ENCODE assay signal across 11 mouse cellular contexts in the genomic region with DNA sequence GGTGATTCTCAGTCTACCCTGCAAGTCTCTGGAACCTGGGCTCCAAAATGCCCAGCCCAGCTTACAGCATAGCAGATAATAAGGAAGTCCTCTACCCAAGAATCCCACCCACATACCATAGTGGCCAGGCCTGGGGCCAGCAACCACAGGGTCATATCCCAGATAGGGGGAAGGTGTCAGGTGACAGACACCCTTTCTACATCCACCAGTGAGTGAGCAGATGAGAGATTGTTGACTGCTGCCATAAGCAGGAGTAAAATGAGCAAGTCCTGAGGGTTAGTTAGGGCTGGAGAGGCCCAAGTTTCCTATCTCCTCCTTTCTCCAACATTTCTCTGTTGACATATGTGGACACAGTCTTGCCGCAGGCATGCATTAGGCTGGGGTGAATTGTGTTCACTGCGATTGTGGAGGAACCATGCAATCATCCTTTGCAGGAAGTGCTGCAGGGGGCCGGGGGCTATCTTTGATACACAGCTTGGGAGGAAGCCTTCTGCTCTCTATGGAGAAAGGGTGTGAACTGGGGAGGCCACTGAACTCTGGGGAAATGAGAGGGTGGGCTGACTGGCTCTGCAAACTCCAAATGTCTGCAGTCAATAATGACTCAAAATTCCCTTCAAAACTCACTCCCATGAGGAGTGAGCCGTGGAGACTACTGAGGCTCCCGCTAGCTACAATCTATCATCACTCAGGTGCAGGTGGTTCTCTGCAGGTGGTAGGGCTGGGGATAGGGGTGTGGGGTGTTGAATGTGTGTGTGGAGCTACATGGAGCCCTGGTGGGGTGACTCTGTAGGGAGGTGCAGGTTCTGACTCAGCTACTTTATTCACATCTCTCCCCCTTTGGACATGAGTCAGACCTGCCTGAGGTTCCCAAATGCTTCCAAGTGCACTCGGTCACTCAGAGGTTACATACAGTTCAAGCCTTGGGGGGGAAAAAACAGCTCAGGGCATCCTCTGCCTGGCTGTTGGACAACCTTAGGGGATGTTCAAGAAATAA. TPM values are rescaled to one million over a fixed set of nuclear protein-coding genes. Genes with fewer than 3 reads are reported as not detected.
DNase-seq lines count a peak whose midpoint lies in the region; ATAC-seq and TF ChIP-seq lines count a peak whose summit lies in the region.
"Had no signal": no experiment of that assay in that cellular context is flagged by ENCODE, and none has a peak within 500 bp of the region (broad histone marks: within the 10 kb centered on the region; RNA-seq: fewer than 3 reads in every experiment).

No protein-coding gene starts in this region.

- H3K4me2 ChIP-seq in lung, postnatal 0 days (replicated peaks; ENCODE audit: low read depth, low read length) = no peak overlapping the region
- peak overlapping the region; percentile 61 for H3K4me2 ChIP-seq in liver, postnatal 0 days (ENCODE audit: low read depth, low read length)
- no peak overlapping the region for H3K4me2 ChIP-seq in hindbrain, embryonic 14.5 days (replicated peaks)
- H3K4me2 ChIP-seq: midbrain, embryonic 15.5 days had no signal

- H3K27me3 ChIP-seq in lung, postnatal 0 days (replicated peaks; ENCODE audit: insufficient read depth, low read length) = no peaks in the 10 kb centered on the region
- no peaks in the 10 kb centered on the region for H3K27me3 ChIP-seq in liver, postnatal 0 days (ENCODE audit: insufficient read depth, low read length)
- H3K27me3 ChIP-seq in hindbrain, embryonic 14.5 days (ENCODE audit: control insufficient read depth, insufficient read depth, low read length) = no peaks in the 10 kb centered on the region
- H3K27me3 ChIP-seq: midbrain, embryonic 15.5 days had no signal

- no peak for TF ChIP-seq EP300 in lung, postnatal 0 days (IDR thresholded peaks at IDR 0.05)
- TF ChIP-seq EP300 in liver, postnatal 0 days (IDR thresholded peaks at IDR 0.05; ENCODE audit: low read depth) = no peak

- H3K27ac ChIP-seq in lung, postnatal 0 days (ENCODE audit: low read length) = no peak overlapping the region
- H3K27ac ChIP-seq in bone marrow macrophage, adult 2 months (ENCODE audit: insufficient read depth, low read depth, low read length) = peak overlapping the region; percentile 61
- peak overlapping the region; percentile 82 for H3K27ac ChIP-seq in liver, postnatal 0 days (ENCODE audit: low read depth)
- no peak overlapping the region for H3K27ac ChIP-seq in hindbrain, embryonic 14.5 days
- H3K27ac ChIP-seq: forebrain, embryonic 10.5 days; midbrain, embryonic 15.5 days had no signal

- no peak for TF ChIP-seq POLR2A in bone marrow macrophage, adult 2 months (IDR thresholded peaks at IDR 0.05; ENCODE audit: borderline replicate concordance, low read depth, low read length)

- peak; percentile 46 to 53 for DNase-seq in lung, postnatal 4 days
- DNase-seq in lung, postnatal 0 days (ENCODE audit: low spot score) = no peak
- no peak for DNase-seq in liver, postnatal 0 days
- peak; percentile 71 for DNase-seq in thymus, postnatal 14 days
- no peak for DNase-seq in hindbrain, embryonic 14.5 days (ENCODE audit: low spot score)
- DNase-seq in spleen, postnatal 14 days (ENCODE audit: low spot score in 2 of 2) = no peak
- DNase-seq in adrenal gland, adult 8-10 months = no peak
- DNase-seq: cerebellum, postnatal 25 days had no signal

- H3K9me3 ChIP-seq in lung, postnatal 0 days (ENCODE audit: low read length) = no peaks in the 10 kb centered on the region
- H3K9me3 ChIP-seq in liver, postnatal 0 days (ENCODE audit: low read length) = no peaks in the 10 kb centered on the region
- H3K9me3 ChIP-seq in hindbrain, embryonic 14.5 days (ENCODE audit: control insufficient read depth, low read length) = no peaks in the 10 kb centered on the region
- H3K9me3 ChIP-seq: forebrain, embryonic 10.5 days; midbrain, embryonic 15.5 days had no signal

- no peaks in the 10 kb centered on the region for H3K36me3 ChIP-seq in lung, postnatal 0 days (ENCODE audit: insufficient read depth, low read length)
- no peaks in the 10 kb centered on the region for H3K36me3 ChIP-seq in liver, postnatal 0 days (replicated peaks; ENCODE audit: insufficient read depth, low read length)
- no peaks in the 10 kb centered on the region for H3K36me3 ChIP-seq in hindbrain, embryonic 14.5 days (replicated peaks; ENCODE audit: control insufficient read depth, insufficient read depth)
- H3K36me3 ChIP-seq: forebrain, embryonic 10.5 days; midbrain, embryonic 15.5 days had no signal

- H3K9ac ChIP-seq in lung, postnatal 0 days (replicated peaks; ENCODE audit: low read depth) = no peak overlapping the region
- peak overlapping the region; percentile 62 for H3K9ac ChIP-seq in liver, postnatal 0 days (replicated peaks)
- no peak overlapping the region for H3K9ac ChIP-seq in hindbrain, embryonic 14.5 days
- H3K9ac ChIP-seq: midbrain, embryonic 15.5 days had no signal

- WGBS in lung, postnatal 0 days = 50% methylated on average over 6 of the region's 6 CpGs
- WGBS in liver, postnatal 0 days (ENCODE audit: insufficient replicate concordance) = 35% methylated on average over 6 of the region's 6 CpGs
- 81% methylated on average over 6 of the region's 6 CpGs for WGBS in hindbrain, embryonic 14.5 days

- no peak for ATAC-seq in lung, postnatal 0 days
- ATAC-seq in liver, postnatal 0 days = peak; percentile 46
- no peak for ATAC-seq in hindbrain, embryonic 14.5 days (ENCODE audit: low FRiP score)
- ATAC-seq: midbrain, embryonic 15.5 days had no signal

- no peak for TF ChIP-seq CTCF in lung, postnatal 0 days (IDR thresholded peaks at IDR 0.05)
- TF ChIP-seq CTCF in bone marrow macrophage, adult 2 months (IDR thresholded peaks at IDR 0.05; ENCODE audit: low read depth, low read length) = no peak
- no peak for TF ChIP-seq CTCF in liver, postnatal 0 days (IDR thresholded peaks at IDR 0.05; ENCODE audit: low read depth)

- no peaks in the 10 kb centered on the region for H3K4me1 ChIP-seq in lung, postnatal 0 days (ENCODE audit: insufficient read depth, low read depth, low read length)
- H3K4me1 ChIP-seq in bone marrow macrophage, adult 2 months (ENCODE audit: control insufficient read depth, insufficient read depth, low read length) = peaks cover 49% of the 10 kb centered on the region
- H3K4me1 ChIP-seq in liver, postnatal 0 days (ENCODE audit: insufficient read depth) = peaks cover 9% of the 10 kb centered on the region; the same call in 1 of the 2 replicates
- H3K4me1 ChIP-seq in hindbrain, embryonic 14.5 days (replicated peaks; ENCODE audit: control insufficient read depth, insufficient read depth, low read length) = no peaks in the 10 kb centered on the region
- H3K4me1 ChIP-seq: forebrain, embryonic 10.5 days; midbrain, embryonic 15.5 days had no signal

- H3K4me3 ChIP-seq in lung, postnatal 0 days (ENCODE audit: low read depth, low read length) = no peak overlapping the region
- H3K4me3 ChIP-seq in bone marrow macrophage, adult 2 months (ENCODE audit: insufficient read depth, low read length) = peak overlapping the region; percentile 83
- peak overlapping the region; percentile 46 for H3K4me3 ChIP-seq in liver, postnatal 0 days (ENCODE audit: low read depth, low read length)
- no peak overlapping the region for H3K4me3 ChIP-seq in hindbrain, embryonic 14.5 days (replicated peaks; ENCODE audit: low read length)
- H3K4me3 ChIP-seq: forebrain, embryonic 10.5 days; midbrain, embryonic 15.5 days had no signal

RNA-seq across cellular contexts. Expression of gene Itgb2, which starts 1.3 kb away (rescaled TPM):
- 19.1 and 21.1 TPM in 2 replicates for polyA plus RNA-seq in lung, postnatal 0 days (2015; fragmentation: Nextera tagmentation; extraction: Ambion mirVana)
- polyA plus RNA-seq in bone marrow macrophage, adult 2 months (2012; ENCODE audit: insufficient read depth, insufficient read length, missing spikeins) = 386 and 401 TPM in 2 replicates
- polyA plus RNA-seq in liver, postnatal 0 days (2015; fragmentation: Nextera tagmentation; extraction: Ambion mirVana) = 18.7 and 23.1 TPM in 2 replicates
- 0.99 and 1.1 TPM in 2 replicates for polyA plus RNA-seq in hindbrain, embryonic 14.5 days (2014; fragmentation: Nextera tagmentation; extraction: Ambion mirVana)
- total RNA-seq in adrenal gland, adult 8-10 months (2022) = 10 to 100 TPM in 3 of 4 experiments, 1 to 10 TPM in 1; 8.6 to 16.8 (median 13.5) TPM

RNA-seq across cellular contexts. Expression of gene Fam207a, which starts 15.7 kb away (rescaled TPM):
- polyA plus RNA-seq in lung, postnatal 0 days (2015; fragmentation: Nextera tagmentation; extraction: Ambion mirVana) = 26.8 and 27.2 TPM in 2 replicates
- 18.8 and 22.8 TPM in 2 replicates for polyA plus RNA-seq in bone marrow macrophage, adult 2 months (2012; ENCODE audit: insufficient read depth, insufficient read length, missing spikeins)
- 14.8 and 15.5 TPM in 2 replicates for polyA plus RNA-seq in liver, postnatal 0 days (2015; fragmentation: Nextera tagmentation; extraction: Ambion mirVana)
- polyA plus RNA-seq in hindbrain, embryonic 14.5 days (2014; fragmentation: Nextera tagmentation; extraction: Ambion mirVana) = 37.7 and 41.0 TPM in 2 replicates
- 10 to 100 TPM; 20.4 to 28.8 (median 24.8) TPM for total RNA-seq in adrenal gland, adult 8-10 months (2022)

RNA-seq across cellular contexts. Expression of gene Pttg1ip, which starts 50.2 kb away (rescaled TPM):
- polyA plus RNA-seq in lung, postnatal 0 days (2015; fragmentation: Nextera tagmentation; extraction: Ambion mirVana) = 189 and 207 TPM in 2 replicates
- 98.5 and 102 TPM in 2 replicates for polyA plus RNA-seq in bone marrow macrophage, adult 2 months (2012; ENCODE audit: insufficient read depth, insufficient read length, missing spikeins)
- polyA plus RNA-seq in liver, postnatal 0 days (2015; fragmentation: Nextera tagmentation; extraction: Ambion mirVana) = 126 and 129 TPM in 2 replicates
- 79.9 and 80.2 TPM in 2 replicates for polyA plus RNA-seq in hindbrain, embryonic 14.5 days (2014; fragmentation: Nextera tagmentation; extraction: Ambion mirVana)
- total RNA-seq in adrenal gland, adult 8-10 months (2022) = 100 to 1,000 TPM; 207 to 236 (median 225) TPM

Comparison
In these comparisons a context has a peak if more than half of its experiments do, and no peak if none do; other contexts are left out.
1. DNase-seq: peak in lung, postnatal 4 days (2 of 2) and thymus, postnatal 14 days (single experiment); none in lung, postnatal 0 days (single experiment), liver, postnatal 0 days (single experiment), hindbrain, embryonic 14.5 days (single experiment), spleen, postnatal 14 days (0 of 2) and adrenal gland, adult 8-10 months (single experiment).
2. H3K27ac ChIP-seq: peak in bone marrow macrophage, adult 2 months (single experiment) and liver, postnatal 0 days (single experiment); none in lung, postnatal 0 days (single experiment) and hindbrain, embryonic 14.5 days (single experiment).
3. H3K4me3 ChIP-seq: peak in bone marrow macrophage, adult 2 months (single experiment) and liver, postnatal 0 days (single experiment); none in lung, postnatal 0 days (single experiment) and hindbrain, embryonic 14.5 days (single experiment).
4. RNA of gene Itgb2, which starts 1.3 kb away (polyA plus RNA-seq): 386 to 401 TPM in bone marrow macrophage, adult 2 months; 18.7 to 23.1 TPM in liver, postnatal 0 days, 19.1 to 21.1 TPM in lung, postnatal 0 days and 0.99 to 1.1 TPM in hindbrain, embryonic 14.5 days; every median in the first group is over 10 times any median in the second.